Comparison of ENCODE assay signal across 7 mouse cellular contexts in genomic region chr19:59344304-59344711, GRCm38 (mm10). TPM values are rescaled to one million over a fixed set of nuclear protein-coding genes. Genes with fewer than 3 reads are reported as not detected.
DNase-seq lines count a peak whose midpoint lies in the region; ATAC-seq lines count a peak whose summit lies in the region.

No protein-coding gene starts in this region.

- under 1% methylated on average over 14 of the region's 14 CpGs for WGBS in forebrain, embryonic 11.5 days
- WGBS in hindbrain, embryonic 16.5 days = under 1% methylated on average over 14 of the region's 14 CpGs
- WGBS in limb, embryonic 10.5 days = 2% methylated on average over 14 of the region's 14 CpGs

- H3K4me1 ChIP-seq in forebrain, embryonic 11.5 days (replicated peaks; ENCODE audit: control insufficient read depth, insufficient read depth, low read length) = peaks cover 6% of the 10 kb centered on the region; the same call in 1 of the 2 replicates
- peaks cover 24% of the 10 kb centered on the region for H3K4me1 ChIP-seq in hindbrain, embryonic 16.5 days (ENCODE audit: control insufficient read depth, insufficient read depth, low read depth, low read length)
- peaks cover 44% of the 10 kb centered on the region for H3K4me1 ChIP-seq in limb, embryonic 10.5 days

- H3K27me3 ChIP-seq in forebrain, embryonic 11.5 days (ENCODE audit: control insufficient read depth, insufficient read depth, low read length) = no peaks in the 10 kb centered on the region
- H3K27me3 ChIP-seq in hindbrain, embryonic 16.5 days (replicated peaks; ENCODE audit: control insufficient read depth, insufficient read depth, low read length) = no peaks in the 10 kb centered on the region
- H3K27me3 ChIP-seq in limb, embryonic 10.5 days (ENCODE audit: low read depth, poor library complexity, severe bottlenecking) = no peaks in the 10 kb centered on the region

- no peak for ATAC-seq in forebrain, embryonic 11.5 days (replicated peaks; ENCODE audit: low FRiP score)
- ATAC-seq in hindbrain, embryonic 16.5 days = no peak

- H3K9me3 ChIP-seq in forebrain, embryonic 11.5 days (ENCODE audit: control insufficient read depth, low read length) = no peaks in the 10 kb centered on the region
- H3K9me3 ChIP-seq in hindbrain, embryonic 16.5 days (ENCODE audit: control insufficient read depth, low read length) = no peaks in the 10 kb centered on the region
- no peaks in the 10 kb centered on the region for H3K9me3 ChIP-seq in limb, embryonic 10.5 days (replicated peaks)

- no peaks in the 10 kb centered on the region for H3K36me3 ChIP-seq in forebrain, embryonic 11.5 days (ENCODE audit: control insufficient read depth, insufficient read depth, low read length)
- H3K36me3 ChIP-seq in hindbrain, embryonic 16.5 days (ENCODE audit: control insufficient read depth, insufficient read depth, low read length) = no peaks in the 10 kb centered on the region
- H3K36me3 ChIP-seq in limb, embryonic 10.5 days = no peaks in the 10 kb centered on the region

- DNase-seq in ES-CJ7 (ENCODE audit: low read depth, low spot score) = peak; percentile 21
- peak; percentile 45 to 46 for DNase-seq in adrenal gland, postnatal 36 days
- DNase-seq in forebrain, embryonic 11.5 days (ENCODE audit: low spot score) = peak; percentile 59
- peak; percentile 57 for DNase-seq in limb, embryonic 10.5 days (ENCODE audit: low spot score)
- DNase-seq in mesoderm, embryonic 11.5 days (ENCODE audit: low read depth, low spot score) = peak; percentile 23
- DNase-seq in skeletal muscle tissue, adult 2 months (ENCODE audit: low read depth, low spot score) = peak; percentile 5

- peak overlapping the region; percentile 85 for H3K4me3 ChIP-seq in forebrain, embryonic 11.5 days (ENCODE audit: low read depth, low read length)
- peak overlapping the region; percentile 95 for H3K4me3 ChIP-seq in hindbrain, embryonic 16.5 days (ENCODE audit: low read length)
- H3K4me3 ChIP-seq in limb, embryonic 10.5 days = peak overlapping the region; percentile 94

- peak overlapping the region; percentile 92 for H3K9ac ChIP-seq in forebrain, embryonic 11.5 days (ENCODE audit: low read length)
- H3K9ac ChIP-seq in hindbrain, embryonic 16.5 days (ENCODE audit: low read depth, low read length) = peak overlapping the region; percentile 95

- H3K4me2 ChIP-seq in forebrain, embryonic 11.5 days (ENCODE audit: low read depth, low read length, severe bottlenecking) = peak overlapping the region; percentile 99
- H3K4me2 ChIP-seq in hindbrain, embryonic 16.5 days (ENCODE audit: low read length) = peak overlapping the region; percentile 99

- no peak overlapping the region for H3K27ac ChIP-seq in forebrain, embryonic 11.5 days (ENCODE audit: low read depth, low read length)
- no peak overlapping the region for H3K27ac ChIP-seq in hindbrain, embryonic 16.5 days (ENCODE audit: low read depth, low read length)
- H3K27ac ChIP-seq in limb, embryonic 10.5 days = peak overlapping the region; percentile 97

RNA-seq across cellular contexts. Expression of gene Pdzd8, which starts 1.3 kb away (rescaled TPM):
- total RNA-seq in adrenal gland, postnatal 36 days (2021) = 10 to 100 TPM; 35.6 to 38.8 TPM
- 17.6 and 18.8 TPM in 2 replicates for polyA plus RNA-seq in forebrain, embryonic 11.5 days (2014; fragmentation: Nextera tagmentation; extraction: Ambion mirVana)
- 8.4 and 9.4 TPM in 2 replicates for polyA plus RNA-seq in hindbrain, embryonic 16.5 days (2015; fragmentation: Nextera tagmentation; extraction: Ambion mirVana)
- polyA plus RNA-seq in limb, embryonic 10.5 days (2016; fragmentation: Nextera tagmentation; extraction: Ambion mirVana) = 10.7 and 12.4 TPM in 2 replicates

RNA-seq across cellular contexts. Expression of gene Rps12-ps3, which starts 22.2 kb away (rescaled TPM):
- 100 to 1,000 TPM; 636 to 846 TPM for total RNA-seq in adrenal gland, postnatal 36 days (2021)
- 9.5 and 13.5 TPM in 2 replicates for polyA plus RNA-seq in forebrain, embryonic 11.5 days (2014; fragmentation: Nextera tagmentation; extraction: Ambion mirVana)
- polyA plus RNA-seq in hindbrain, embryonic 16.5 days (2015; fragmentation: Nextera tagmentation; extraction: Ambion mirVana) = 2.1 and 9.4 TPM in 2 replicates
- polyA plus RNA-seq in limb, embryonic 10.5 days (2016; fragmentation: Nextera tagmentation; extraction: Ambion mirVana) = 7.6 and 11.1 TPM in 2 replicates

Comparison
In these comparisons a context has a peak if more than half of its experiments do, and no peak if none do; other contexts are left out.
1. DNase-seq: peak in every context shown above with its lines; median percentile 59 in forebrain, embryonic 11.5 days; 57 in limb, embryonic 10.5 days; 46 in adrenal gland, postnatal 36 days; 23 in mesoderm, embryonic 11.5 days; 21 in ES-CJ7; 5 in skeletal muscle tissue, adult 2 months.